Mouse (Mus musculus): Measurements from ENCODE around the gene Sergef. TPM values are rescaled to one million over a fixed set of nuclear protein-coding genes. Genes with fewer than 3 reads are reported as not detected.

Gene Sergef
- polyA plus RNA-seq, 1 experiment: 9.9 TPM

GRCm38 (mm10) chr7:46448922-46449645 lies 190.5 kb downstream of the Sergef start:
- no peak for DNase-seq
- Histone ChIP-seq H3K4me1 (replicated peaks; ENCODE audit: control insufficient read depth, insufficient read depth, low read length) (no peaks in the 10 kb centered on the region), H3K27ac (ENCODE audit: control insufficient read depth, insufficient read depth, low read length) (no peak overlapping the region), H3K27me3 (ENCODE audit: control insufficient read depth, insufficient read depth, low read length) (no peaks in the 10 kb centered on the region), H3K4me3 (ENCODE audit: control insufficient read depth, insufficient read depth, low read length) (no peak overlapping the region), H3K36me3 (ENCODE audit: control insufficient read depth, insufficient read depth, low read length) (no peaks in the 10 kb centered on the region)
- WGBS: 87% methylated on average over 6 of the region's 6 CpGs
- TF ChIP-seq CTCF (IDR thresholded peaks at IDR 0.05; ENCODE audit: borderline replicate concordance, control insufficient read depth, extremely low read depth, insufficient read depth, low read length, poor library complexity): no peak
- TF ChIP-seq POLR2A (IDR thresholded peaks at IDR 0.05; ENCODE audit: control insufficient read depth, extremely low read depth, insufficient read depth, low read length, poor library complexity): no peak

GRCm38 (mm10) chr7:46447473-46448165 lies 192.0 kb downstream of the Sergef start:
- no peak for TF ChIP-seq POLR2A (IDR thresholded peaks at IDR 0.05; ENCODE audit: control insufficient read depth, extremely low read depth, insufficient read depth, low read length, poor library complexity)
- TF ChIP-seq CTCF (IDR thresholded peaks at IDR 0.05; ENCODE audit: borderline replicate concordance, control insufficient read depth, extremely low read depth, insufficient read depth, low read length, poor library complexity): no peak
- Histone ChIP-seq H3K27me3 (ENCODE audit: control insufficient read depth, insufficient read depth, low read length) (no peaks in the 10 kb centered on the region), H3K4me3 (ENCODE audit: control insufficient read depth, insufficient read depth, low read length) (no peak overlapping the region), H3K36me3 (ENCODE audit: control insufficient read depth, insufficient read depth, low read length) (no peaks in the 10 kb centered on the region), H3K4me1 (replicated peaks; ENCODE audit: control insufficient read depth, insufficient read depth, low read length) (no peaks in the 10 kb centered on the region), H3K27ac (ENCODE audit: control insufficient read depth, insufficient read depth, low read length) (no peak overlapping the region)
- DNase-seq: no peak
- 85% methylated on average over 9 of the region's 9 CpGs for WGBS

GRCm38 (mm10) chr7:46445896-46446295 lies 193.7 kb downstream of the Sergef start:
- H3K4me3 ChIP-seq (ENCODE audit: control insufficient read depth, insufficient read depth, low read length): no peak overlapping the region
- no peaks in the 10 kb centered on the region for H3K36me3 ChIP-seq (ENCODE audit: control insufficient read depth, insufficient read depth, low read length)
- 51% methylated on average over 6 of the region's 6 CpGs for WGBS
- H3K27me3 ChIP-seq (ENCODE audit: control insufficient read depth, insufficient read depth, low read length): no peaks in the 10 kb centered on the region
- DNase-seq: no peak
- no peak overlapping the region for H3K27ac ChIP-seq (ENCODE audit: control insufficient read depth, insufficient read depth, low read length)
- no peaks in the 10 kb centered on the region for H3K4me1 ChIP-seq (replicated peaks; ENCODE audit: control insufficient read depth, insufficient read depth, low read length)
- TF ChIP-seq POLR2A (IDR thresholded peaks at IDR 0.05; ENCODE audit: control insufficient read depth, extremely low read depth, insufficient read depth, low read length, poor library complexity): no peak
- no peak for TF ChIP-seq CTCF (IDR thresholded peaks at IDR 0.05; ENCODE audit: borderline replicate concordance, control insufficient read depth, extremely low read depth, insufficient read depth, low read length, poor library complexity)

GRCm38 (mm10) chr7:46443163-46443562 lies 196.4 kb downstream of the Sergef start:
- Histone ChIP-seq H3K27ac (ENCODE audit: control insufficient read depth, insufficient read depth, low read length) (no peak overlapping the region), H3K4me1 (replicated peaks; ENCODE audit: control insufficient read depth, insufficient read depth, low read length) (no peaks in the 10 kb centered on the region), H3K4me3 (ENCODE audit: control insufficient read depth, insufficient read depth, low read length) (no peak overlapping the region), H3K36me3 (ENCODE audit: control insufficient read depth, insufficient read depth, low read length) (no peaks in the 10 kb centered on the region), H3K27me3 (ENCODE audit: control insufficient read depth, insufficient read depth, low read length) (no peaks in the 10 kb centered on the region)
- WGBS: 95% methylated on average over 10 of the region's 10 CpGs
- no peak for DNase-seq
- TF ChIP-seq POLR2A (IDR thresholded peaks at IDR 0.05; ENCODE audit: control insufficient read depth, extremely low read depth, insufficient read depth, low read length, poor library complexity): no peak
- TF ChIP-seq CTCF (IDR thresholded peaks at IDR 0.05; ENCODE audit: borderline replicate concordance, control insufficient read depth, extremely low read depth, insufficient read depth, low read length, poor library complexity): no peak

GRCm38 (mm10) chr7:46438537-46439141 lies 201.0 kb downstream of the Sergef start:
- DNase-seq: no peak
- Histone ChIP-seq H3K4me3 (ENCODE audit: control insufficient read depth, insufficient read depth, low read length) (no peak overlapping the region), H3K27ac (ENCODE audit: control insufficient read depth, insufficient read depth, low read length) (no peak overlapping the region), H3K4me1 (replicated peaks; ENCODE audit: control insufficient read depth, insufficient read depth, low read length) (no peaks in the 10 kb centered on the region), H3K36me3 (ENCODE audit: control insufficient read depth, insufficient read depth, low read length) (no peaks in the 10 kb centered on the region), H3K27me3 (ENCODE audit: control insufficient read depth, insufficient read depth, low read length) (no peaks in the 10 kb centered on the region)
- 46% methylated on average over 9 of the region's 9 CpGs for WGBS
- TF ChIP-seq CTCF (IDR thresholded peaks at IDR 0.05; ENCODE audit: borderline replicate concordance, control insufficient read depth, extremely low read depth, insufficient read depth, low read length, poor library complexity) (no peak), POLR2A (IDR thresholded peaks at IDR 0.05; ENCODE audit: control insufficient read depth, extremely low read depth, insufficient read depth, low read length, poor library complexity) (no peak)

GRCm38 (mm10) chr7:46435833-46436232 lies 203.8 kb downstream of the Sergef start:
- Histone ChIP-seq H3K4me3 (ENCODE audit: control insufficient read depth, insufficient read depth, low read length) (no peak overlapping the region), H3K27ac (ENCODE audit: control insufficient read depth, insufficient read depth, low read length) (no peak overlapping the region), H3K4me1 (replicated peaks; ENCODE audit: control insufficient read depth, insufficient read depth, low read length) (no peaks in the 10 kb centered on the region), H3K27me3 (ENCODE audit: control insufficient read depth, insufficient read depth, low read length) (no peaks in the 10 kb centered on the region), H3K36me3 (ENCODE audit: control insufficient read depth, insufficient read depth, low read length) (no peaks in the 10 kb centered on the region)
- DNase-seq: no peak
- 91% methylated on average over 5 of the region's 5 CpGs for WGBS
- TF ChIP-seq POLR2A (IDR thresholded peaks at IDR 0.05; ENCODE audit: control insufficient read depth, extremely low read depth, insufficient read depth, low read length, poor library complexity) (no peak), CTCF (IDR thresholded peaks at IDR 0.05; ENCODE audit: borderline replicate concordance, control insufficient read depth, extremely low read depth, insufficient read depth, low read length, poor library complexity) (no peak)

All from thymus, adult 2 months (tissue).